Mouse (Mus musculus) midbrain, postnatal 0 days (tissue): ENCODE measurements at regions not wholly inside any gene's neighbourhood (a gene's known extent, or its start where the extent isn't known, plus 50 kb on each side); places are given as distances from the start of the nearest gene placed in this dataset.
A peak's percentile ranks its signal among the peaks of the same experiment; 100 is the strongest.

Experiments used
- ATAC-seq: fragments of 200-750 bp; cut with Nextera tagmentation; 2 replicates; pipeline ENCODE4 v1.8.0; 2017; ENCODE audit warnings: moderate number of reproducible peaks, mild to moderate bottlenecking, moderate TSS enrichment, moderate library complexity; ENCODE audit not compliant: low FRiP score
- DNase-seq: peaks from one replicate; pipeline ENCODE4 v3.0.0-alpha.2; 2015; ENCODE audit warnings: low spot score
- H3K27ac ChIP-seq: fragments of 300-500 bp; sonication (generic); 2 replicates; pipeline ENCODE4 v1.5.1; 2014; ENCODE audit warnings: low read depth, mild to moderate bottlenecking, low read length, mixed read lengths
- H3K27me3 ChIP-seq: fragments of 300-500 bp; sonication (generic); 2 replicates; pipeline ENCODE4 v1.6.1; 2014; ENCODE audit warnings: low read length, control low read depth, mixed read lengths; ENCODE audit not compliant: insufficient read depth
- H3K36me3 ChIP-seq: fragments of 300-500 bp; sonication (generic); 2 replicates; pipeline ENCODE4 v1.6.1; 2014; ENCODE audit warnings: low read length, control low read depth, mixed read lengths; ENCODE audit not compliant: insufficient read depth
- H3K4me1 ChIP-seq: fragments of 300-500 bp; sonication (generic); 2 replicates; pipeline ENCODE4 v1.6.1; 2014; ENCODE audit warnings: mild to moderate bottlenecking, control low read depth, antibody characterized with exemption, low read length, mixed read lengths; ENCODE audit not compliant: insufficient read depth
- H3K4me2 ChIP-seq: fragments of 300-500 bp; sonication (generic); 2 replicates; pipeline ENCODE4 v1.6.1; 2014; ENCODE audit warnings: low read depth, mild to moderate bottlenecking, low read length, mixed read lengths; ENCODE audit not compliant: poor library complexity, severe bottlenecking
- H3K4me3 ChIP-seq: fragments of 300-500 bp; sonication (generic); 2 replicates; pipeline ENCODE4 v1.5.1; 2014; ENCODE audit warnings: low read depth, mild to moderate bottlenecking, low read length, moderate library complexity
- H3K9ac ChIP-seq: fragments of 300-500 bp; sonication (generic); replicated peaks from 2 replicates; pipeline ENCODE4 v1.6.1; 2014; ENCODE audit warnings: mild to moderate bottlenecking, low read length, moderate library complexity, mixed read lengths; ENCODE audit not compliant: poor library complexity, severe bottlenecking
- H3K9me3 ChIP-seq: fragments of 300-500 bp; sonication (generic); 2 replicates; pipeline ENCODE4 v1.6.1; 2016; ENCODE audit warnings: low read length, control low read depth
- CTCF ChIP-seq: IDR thresholded peaks from 2 replicates; pipeline ENCODE4 v1.5.1; 2016; ENCODE audit warnings: antibody characterized with exemption, mild to moderate bottlenecking
- WGBS: fragments of 180-500 bp; shearing (Covaris S2); extraction: QIAGEN DNeasy Blood & Tissue Kit; methylation state at CpG from one replicate; pipeline ENCODE4 v1.1.7; 2014; 5-methylcytosine and 5-hydroxymethylcytosine counted together

DNA sequence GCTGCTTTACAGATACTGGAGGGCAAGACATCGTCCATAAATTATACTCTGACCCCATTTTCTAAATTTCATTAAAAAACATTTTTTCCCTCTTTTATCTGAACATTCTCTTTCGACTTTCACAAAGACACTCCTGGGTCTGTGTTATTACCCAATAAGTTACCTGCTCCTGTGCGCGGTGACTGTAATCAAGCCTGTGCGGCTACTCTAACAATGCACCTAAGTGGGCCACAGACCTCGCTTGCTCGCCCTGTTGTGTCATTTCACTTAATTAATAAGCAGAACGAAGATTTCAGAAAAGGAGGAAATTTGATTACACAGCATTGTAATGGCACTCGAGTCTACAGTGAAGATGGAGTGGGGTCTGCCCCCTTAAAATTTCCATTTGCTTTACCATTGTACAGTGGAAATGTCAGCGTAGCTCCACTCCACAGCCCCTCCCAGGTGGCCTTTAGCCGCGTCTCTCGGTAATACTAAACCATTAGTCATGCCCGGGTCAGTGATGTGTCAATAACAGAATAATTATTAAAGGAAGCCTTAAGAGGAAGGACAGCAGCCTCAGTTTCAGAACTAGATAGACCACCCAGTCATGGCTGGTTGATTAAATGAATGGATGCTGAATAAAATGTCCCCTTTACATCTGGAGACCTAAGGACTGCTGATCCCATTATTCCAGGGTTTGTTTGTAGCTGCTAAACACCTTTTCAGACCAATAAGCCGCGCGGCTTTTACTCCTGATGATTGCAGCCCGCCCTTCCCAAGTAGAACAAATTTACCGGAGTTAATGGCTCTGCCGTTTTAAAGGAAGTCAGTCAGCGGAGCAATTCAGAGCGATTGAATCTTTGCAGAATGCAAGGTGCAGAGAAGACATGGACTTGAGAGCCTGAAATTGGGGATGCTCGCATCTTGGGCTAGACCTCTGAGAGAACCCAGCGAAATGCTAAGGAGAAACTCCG is 194.5 kb upstream of the Creb1 start:
- Histone ChIP-seq H3K9ac (no peak overlapping the region), H3K36me3 (no peaks in the 10 kb centered on the region), H3K27me3 (no peaks in the 10 kb centered on the region), H3K9me3 (no peaks in the 10 kb centered on the region), H3K4me2 (peak overlapping the region; percentile 38; the same call in 1 of the 2 replicates), H3K4me1 (0 out of 2 replicates have a peak, but pooled peaks cover 2% of the 10 kb centered on the region), H3K4me3 (no peak overlapping the region; the same call in 1 of the 2 replicates), H3K27ac (no peak overlapping the region)
- DNase-seq (peak; percentile 51), ATAC-seq (no peak)
- no peak for TF ChIP-seq CTCF
- 39% methylated on average over 25 of the region's 25 CpGs for WGBS

DNA sequence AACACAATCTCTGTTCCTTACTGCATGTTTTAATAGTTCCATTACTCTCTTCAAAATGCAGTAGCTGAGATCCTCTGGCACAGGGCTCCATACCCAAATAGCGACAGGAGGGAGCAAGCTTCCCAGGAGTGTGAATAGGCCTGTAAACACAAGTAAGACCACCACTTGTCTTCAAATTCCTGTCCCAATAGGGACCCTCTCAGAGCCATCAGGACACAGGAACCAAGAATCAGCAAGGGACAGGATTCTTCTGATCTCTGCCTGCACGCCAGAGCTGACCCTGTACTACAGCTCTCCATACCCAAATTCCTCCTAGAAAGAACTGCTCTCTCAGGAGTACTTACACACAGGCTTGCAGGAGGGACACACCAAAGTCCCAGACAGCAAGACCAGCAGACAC is 200.9 kb upstream of the Creb1 start:
- no peaks in the 10 kb centered on the region for H3K4me1 ChIP-seq
- no peak overlapping the region for H3K27ac ChIP-seq
- H3K9ac ChIP-seq = no peak overlapping the region
- no peaks in the 10 kb centered on the region for H3K9me3 ChIP-seq
- ATAC-seq (no peak), DNase-seq (no peak)
- 85% methylated on average over 2 of the region's 2 CpGs for WGBS
- no peak for TF ChIP-seq CTCF
- no peaks in the 10 kb centered on the region for H3K27me3 ChIP-seq
- no peak overlapping the region for H3K4me2 ChIP-seq
- H3K4me3 ChIP-seq = no peak overlapping the region
- no peaks in the 10 kb centered on the region for H3K36me3 ChIP-seq

DNA sequence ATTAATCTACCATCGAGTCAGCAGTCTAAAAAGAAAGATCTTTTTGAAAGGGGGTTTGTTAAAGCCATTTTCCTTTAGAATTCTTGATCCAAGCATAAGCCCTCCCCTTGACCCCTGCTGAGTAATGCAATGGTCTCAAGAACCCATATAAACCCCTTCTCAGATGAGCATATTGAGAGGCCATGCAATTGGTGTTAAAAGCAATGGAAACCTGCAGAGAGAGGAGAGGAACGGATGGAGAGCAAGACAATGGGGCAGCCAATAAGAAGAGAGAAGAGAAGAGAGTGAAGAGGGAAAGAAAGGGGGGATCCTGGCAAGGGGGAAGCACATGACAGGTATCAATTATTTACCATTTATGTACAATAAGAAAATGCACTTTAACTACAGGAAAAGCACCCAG is 201.7 kb upstream of the Creb1 start:
- Histone ChIP-seq H3K9me3 (no peaks in the 10 kb centered on the region), H3K4me3 (no peak overlapping the region), H3K36me3 (no peaks in the 10 kb centered on the region), H3K27me3 (no peaks in the 10 kb centered on the region), H3K4me1 (no peaks in the 10 kb centered on the region), H3K9ac (no peak overlapping the region), H3K27ac (no peak overlapping the region), H3K4me2 (no peak overlapping the region)
- TF ChIP-seq CTCF = no peak
- ATAC-seq (no peak), DNase-seq (no peak)
- WGBS = 2% methylated on average over 2 of the region's 2 CpGs

DNA sequence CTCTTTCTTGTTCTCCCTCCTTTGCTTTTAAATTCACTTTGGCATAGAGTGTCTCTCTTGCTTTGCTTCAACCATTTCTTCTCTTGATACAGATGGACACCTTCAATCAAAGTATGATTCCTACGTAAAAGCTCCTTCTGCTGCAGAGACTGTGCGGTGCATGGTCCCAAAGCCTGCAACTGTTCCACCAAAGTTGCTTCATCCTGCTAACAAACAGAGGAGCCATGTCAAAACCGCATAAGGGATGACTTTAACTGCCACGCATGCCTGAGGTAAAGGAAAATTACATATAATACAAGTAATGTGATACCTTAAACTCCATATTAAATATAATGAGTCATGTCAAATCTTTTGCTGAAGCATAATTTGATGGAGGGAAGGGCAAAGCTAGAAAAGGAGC is 200.1 kb upstream of the Klf7 start:
- no peak for ATAC-seq
- no peak overlapping the region for H3K4me3 ChIP-seq
- 91% methylated on average over 4 of the region's 4 CpGs for WGBS
- no peaks in the 10 kb centered on the region for H3K4me1 ChIP-seq
- no peaks in the 10 kb centered on the region for H3K36me3 ChIP-seq
- DNase-seq = no peak
- no peak overlapping the region for H3K9ac ChIP-seq
- H3K4me2 ChIP-seq = no peak overlapping the region
- H3K27ac ChIP-seq = no peak overlapping the region
- no peak for TF ChIP-seq CTCF
- H3K9me3 ChIP-seq = no peaks in the 10 kb centered on the region
- no peaks in the 10 kb centered on the region for H3K27me3 ChIP-seq

DNA sequence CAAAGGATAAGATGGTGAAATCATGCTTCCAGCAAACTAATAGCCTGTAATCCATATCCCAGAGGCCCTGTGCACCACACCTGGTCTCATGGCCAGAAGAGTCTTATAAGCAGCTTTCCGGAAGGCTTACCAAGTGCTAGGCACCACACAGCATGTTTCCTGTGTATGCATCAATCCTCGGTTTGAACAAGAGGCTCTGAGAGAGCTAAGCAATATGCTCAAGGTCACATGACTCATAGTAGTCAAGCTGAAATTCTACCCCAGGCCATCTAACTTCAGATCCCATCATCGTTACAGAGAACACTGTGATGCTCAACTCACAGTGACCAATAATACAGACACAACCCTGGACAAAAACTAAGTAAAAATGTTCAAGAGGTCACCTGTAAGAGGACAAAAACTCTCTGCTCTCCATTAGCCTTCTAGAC is 197.1 kb upstream of the Klf7 start:
- no peak for DNase-seq
- WGBS = 77% methylated on average over 3 of the region's 3 CpGs

DNA sequence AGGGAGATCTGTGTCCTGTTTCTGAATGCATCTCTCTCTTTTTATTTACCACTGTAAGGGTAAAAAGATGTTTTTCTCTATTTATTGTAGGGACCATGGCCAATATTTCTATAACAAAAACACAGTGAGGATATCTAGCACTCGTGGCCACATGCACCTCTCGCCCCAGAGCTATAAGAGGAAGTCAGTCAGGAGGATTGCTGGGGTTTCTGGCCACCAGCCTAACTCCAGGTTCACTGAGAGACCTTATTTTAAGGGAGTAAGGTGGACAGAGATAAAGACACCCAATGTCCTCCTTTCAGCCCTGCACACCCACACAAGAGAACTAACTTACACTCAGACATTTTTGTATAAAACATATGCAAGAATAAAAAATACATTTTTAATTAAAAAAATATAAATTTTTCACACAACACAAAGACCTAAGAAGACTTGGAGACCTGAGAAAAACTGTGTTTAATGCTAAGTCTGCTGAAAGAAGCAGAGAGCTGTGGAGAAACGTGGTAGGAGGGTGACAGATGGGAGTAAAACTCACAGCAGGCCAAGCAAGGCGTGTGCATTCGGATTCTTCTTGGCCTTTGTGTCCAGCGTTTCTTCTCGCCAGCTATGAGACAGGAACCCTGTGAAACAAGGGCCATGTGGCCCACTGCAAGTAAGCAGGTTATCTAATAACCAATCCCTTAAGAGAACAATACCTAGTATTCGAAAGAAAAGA is 196.5 kb upstream of the Klf7 start:
- H3K4me2 ChIP-seq = no peak overlapping the region
- DNase-seq = no peak
- ATAC-seq = no peak
- H3K9ac ChIP-seq = no peak overlapping the region
- H3K4me1 ChIP-seq = no peaks in the 10 kb centered on the region
- no peaks in the 10 kb centered on the region for H3K36me3 ChIP-seq
- TF ChIP-seq CTCF = no peak
- no peak overlapping the region for H3K4me3 ChIP-seq
- no peaks in the 10 kb centered on the region for H3K27me3 ChIP-seq
- 71% methylated on average over 8 of the region's 8 CpGs for WGBS
- H3K9me3 ChIP-seq = no peaks in the 10 kb centered on the region
- no peak overlapping the region for H3K27ac ChIP-seq

More for the DNA sequence above, 197.1 kb upstream of the Klf7 start:
- TF ChIP-seq CTCF = no peak
- Histone ChIP-seq H3K27me3 (no peaks in the 10 kb centered on the region), H3K4me3 (no peak overlapping the region), H3K9ac (no peak overlapping the region), H3K36me3 (no peaks in the 10 kb centered on the region), H3K27ac (no peak overlapping the region), H3K9me3 (no peaks in the 10 kb centered on the region), H3K4me2 (no peak overlapping the region), H3K4me1 (no peaks in the 10 kb centered on the region)
- no peak for ATAC-seq
